Mouse (Mus musculus): ENCODE results near the gene Tenm3.

DNA sequence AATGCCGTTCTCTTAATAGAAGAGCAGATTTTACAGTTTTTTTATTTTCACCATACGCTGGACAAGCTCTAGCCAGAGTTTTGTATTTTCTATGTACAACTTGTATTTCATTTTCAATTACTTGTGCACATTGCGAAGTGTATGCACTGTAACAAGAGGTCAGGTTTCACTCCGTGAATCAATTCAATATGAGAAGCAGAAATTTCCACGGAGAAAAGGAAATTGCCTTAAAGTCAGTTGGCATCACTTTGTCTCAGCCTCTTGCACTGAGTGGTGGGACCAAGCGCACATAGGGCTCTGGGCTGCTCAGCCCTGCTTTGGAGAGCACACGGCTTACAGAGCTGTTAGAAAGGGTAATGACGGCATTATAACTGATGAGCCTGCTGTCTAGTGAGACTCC, 41.5 kb downstream of the Tenm3 start:
- TF ChIP-seq CTCF (IDR thresholded peaks at IDR 0.05; ENCODE audit: control insufficient read depth, insufficient read depth, insufficient read length) (no peak), MYOD1 (IDR thresholded peaks at IDR 0.05; ENCODE audit: control insufficient read depth, insufficient read length, low read depth) (no peak), USF1 (IDR thresholded peaks at IDR 0.05; ENCODE audit: low read depth) (no peak), MAX (IDR thresholded peaks at IDR 0.05) (no peak), CEBPB (IDR thresholded peaks at IDR 0.05; ENCODE audit: low read depth) (no peak), MYOG (IDR thresholded peaks at IDR 0.05; ENCODE audit: control insufficient read depth, extremely low read depth, insufficient read length) (no peak)
